Mouse (Mus musculus): ENCODE measurements around the gene Otud7a. TPM values are rescaled to one million over a fixed set of nuclear protein-coding genes. Genes with fewer than 3 reads are reported as not detected.

The Otud7a gene
- total and polyA plus RNA-seq, 3 experiments, result not detected

DNA sequence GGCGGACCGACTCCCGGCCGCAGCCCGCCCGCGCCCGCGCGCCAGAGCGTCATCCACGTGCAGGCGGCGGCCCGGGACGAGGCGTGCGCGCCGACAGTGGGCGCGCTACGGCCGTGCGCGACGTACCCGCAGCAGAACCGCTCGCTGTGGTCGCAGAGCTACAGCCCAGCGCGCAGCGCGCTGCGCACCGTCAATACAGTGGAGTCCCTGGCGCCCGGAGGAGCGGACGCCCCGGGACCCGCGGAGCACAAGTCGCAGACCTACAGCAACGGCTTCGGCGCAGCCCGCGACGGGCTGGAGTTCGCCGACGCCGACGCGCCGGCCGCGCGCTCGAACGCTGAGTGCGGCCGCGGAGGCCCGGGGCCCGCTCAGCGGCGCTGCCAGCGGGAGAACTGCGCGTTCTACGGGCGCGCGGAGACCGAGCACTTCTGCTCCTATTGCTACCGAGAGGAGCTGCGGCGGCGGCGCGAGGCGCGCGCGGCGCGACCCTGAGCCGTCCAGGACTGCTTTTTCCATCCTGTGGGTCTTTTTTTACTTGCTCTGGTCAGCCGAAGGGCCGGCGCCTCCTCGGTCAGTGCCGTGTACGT lies 313.8 kb downstream of the Otud7a start (continued):
- TF ChIP-seq NELFE (IDR thresholded peaks at IDR 0.05; ENCODE audit: low read depth, low read length) (no peak), CHD1 (IDR thresholded peaks at IDR 0.05; ENCODE audit: low read depth, low read length) (no peak), POLR2AphosphoS2 (IDR thresholded peaks at IDR 0.05; ENCODE audit: low read length) (no peak)

DNA sequence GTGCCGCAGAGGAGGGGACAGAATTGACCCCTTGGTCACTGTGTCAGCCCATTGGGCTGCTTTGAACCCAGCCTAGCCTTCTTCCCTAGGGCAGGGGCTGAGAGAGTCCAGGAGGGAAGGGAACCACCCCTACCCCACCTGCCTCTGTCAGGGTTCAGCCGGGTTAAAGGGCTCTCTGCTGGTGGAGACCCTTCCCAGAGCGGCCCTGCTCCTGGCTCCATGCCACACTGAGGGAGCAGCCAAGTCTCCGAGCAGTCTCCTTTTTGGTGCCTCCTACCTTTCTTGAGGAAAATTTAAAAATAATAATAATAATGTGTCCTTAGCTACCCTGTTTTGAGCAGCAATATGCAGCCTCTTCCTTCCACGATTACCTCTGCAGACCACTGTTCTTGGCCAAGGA lies 315.1 kb downstream of the Otud7a start:
- H3K4me1 ChIP-seq (ENCODE audit: control insufficient read depth in 1 of 2, insufficient read depth in 2 of 2, low read length in 2 of 2), result no peaks in the 10 kb centered on the region
- no peak for DNase-seq (ENCODE audit: low read depth, low spot score)
- H3K27me3 ChIP-seq (ENCODE audit: control insufficient read depth in 1 of 2, insufficient read depth in 2 of 2, low read length in 2 of 2), result no peaks in the 10 kb centered on the region
- no peak overlapping the region for H3K9ac ChIP-seq (ENCODE audit: control insufficient read depth, low read depth, low read length, poor library complexity, severe bottlenecking)
- H3K27ac ChIP-seq (ENCODE audit: control insufficient read depth, low read depth, low read length), result no peak overlapping the region
- H3K79me2 ChIP-seq (ENCODE audit: control insufficient read depth, insufficient read depth, low read length, poor library complexity), result no peaks in the 10 kb centered on the region
- no peaks in the 10 kb centered on the region for H3K36me3 ChIP-seq (ENCODE audit: control insufficient read depth in 1 of 2, insufficient read depth in 2 of 2, low read length in 2 of 2)
- no peaks in the 10 kb centered on the region for H3K9me3 ChIP-seq (replicated peaks; ENCODE audit: insufficient read depth, low read length)
- TF ChIP-seq EP300 (IDR thresholded peaks at IDR 0.05; ENCODE audit: low read depth in 1 of 2, low read length in 2 of 2) (no peak), NRF1 (IDR thresholded peaks at IDR 0.05; ENCODE audit: insufficient read depth, low read depth, low read length, poor library complexity, severe bottlenecking) (no peak), MAZ (IDR thresholded peaks at IDR 0.05; ENCODE audit: low read depth, low read length) (no peak), ZC3H11A (IDR thresholded peaks at IDR 0.05; ENCODE audit: low read depth, low read length) (no peak)
- no peak overlapping the region for H3K4me3 ChIP-seq (ENCODE audit: control insufficient read depth in 1 of 2, insufficient read depth in 1 of 2, low read depth in 2 of 2, low read length in 2 of 2)

DNA sequence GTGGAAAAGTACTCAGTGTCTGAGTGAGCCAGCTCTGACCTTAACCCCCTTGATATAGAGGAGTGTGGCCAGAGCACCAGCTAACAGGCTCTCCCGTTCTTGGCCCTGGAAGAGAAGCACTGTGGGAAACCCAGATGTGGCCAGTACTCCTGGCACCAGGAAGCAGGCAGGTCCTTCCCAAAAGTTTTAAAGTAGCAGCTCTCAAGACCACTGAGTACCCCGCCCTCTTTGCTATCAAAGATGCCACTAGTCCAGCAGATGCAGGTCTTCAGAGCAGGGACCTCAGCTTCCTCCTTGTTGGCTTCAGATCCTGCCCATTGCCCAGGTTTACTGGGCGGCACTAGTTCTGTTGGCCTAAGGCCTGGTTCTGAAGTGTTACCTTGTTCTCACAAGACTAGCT lies 318.0 kb downstream of the Otud7a start:
- H3K79me2 ChIP-seq (ENCODE audit: control insufficient read depth, insufficient read depth, low read length, poor library complexity), result no peaks in the 10 kb centered on the region
- no peak overlapping the region for H3K27ac ChIP-seq (ENCODE audit: control insufficient read depth, low read depth, low read length)
- H3K9ac ChIP-seq (ENCODE audit: control insufficient read depth, low read depth, low read length, poor library complexity, severe bottlenecking), result no peak overlapping the region
- no peaks in the 10 kb centered on the region for H3K9me3 ChIP-seq (replicated peaks; ENCODE audit: insufficient read depth, low read length)
- H3K4me1 ChIP-seq (ENCODE audit: control insufficient read depth in 1 of 2, insufficient read depth in 2 of 2, low read length in 2 of 2), result no peaks in the 10 kb centered on the region
- DNase-seq (ENCODE audit: low read depth, low spot score), result no peak
- no peaks in the 10 kb centered on the region for H3K27me3 ChIP-seq (ENCODE audit: control insufficient read depth in 1 of 2, insufficient read depth in 2 of 2, low read length in 2 of 2)
- TF ChIP-seq GATA1 (IDR thresholded peaks at IDR 0.05; ENCODE audit: low read depth, low read length) (no peak), TBP (IDR thresholded peaks at IDR 0.05; ENCODE audit: low read depth, low read length) (no peak), RCOR1 (IDR thresholded peaks at IDR 0.05; ENCODE audit: low read depth, low read length) (no peak), POLR2AphosphoS2 (IDR thresholded peaks at IDR 0.05; ENCODE audit: low read length) (no peak), MAZ (IDR thresholded peaks at IDR 0.05; ENCODE audit: low read depth, low read length) (no peak), USF1 (IDR thresholded peaks at IDR 0.05; ENCODE audit: low read depth, low read length) (no peak), ZC3H11A (IDR thresholded peaks at IDR 0.05; ENCODE audit: low read depth, low read length) (no peak), POLR2A (IDR thresholded peaks at IDR 0.05; ENCODE audit: control insufficient read depth in 1 of 2, insufficient read depth in 1 of 2, low read depth in 1 of 2, low read length in 2 of 2, poor library complexity in 1 of 2) (no peak), HCFC1 (IDR thresholded peaks at IDR 0.05; ENCODE audit: low read depth, low read length) (no peak), GABPA (IDR thresholded peaks at IDR 0.05; ENCODE audit: low read depth, low read length) (no peak), NRF1 (IDR thresholded peaks at IDR 0.05; ENCODE audit: insufficient read depth, low read depth, low read length, poor library complexity, severe bottlenecking) (no peak), USF2 (IDR thresholded peaks at IDR 0.05; ENCODE audit: borderline replicate concordance in 1 of 2, insufficient read depth in 1 of 2, low read depth in 1 of 2, low read length in 2 of 2) (no peak)
- no peaks in the 10 kb centered on the region for H3K36me3 ChIP-seq (ENCODE audit: control insufficient read depth in 1 of 2, insufficient read depth in 2 of 2, low read length in 2 of 2)
- H3K4me3 ChIP-seq (ENCODE audit: control insufficient read depth in 1 of 2, insufficient read depth in 1 of 2, low read depth in 2 of 2, low read length in 2 of 2), result no peak overlapping the region
